Mouse (Mus musculus): ENCODE measurements at regions not wholly inside any gene's neighbourhood (a gene's known extent, or its start where the extent isn't known, plus 50 kb on each side); places are given as distances from the start of the nearest gene placed in this dataset.

GRCm38 (mm10) chr8:34542361-34543038 lies 431.0 kb upstream of the Gm10131 start:
- DNase-seq: no peak

GRCm38 (mm10) chr8:34539232-34539631 lies 427.7 kb upstream of the Gm10131 start:
- no peak for DNase-seq

- no peak for DNase-seq
These were observed 423.9 kb upstream of the Gm10131 start for GRCm38 (mm10) chr8:34535434-34535833.

- no peak for DNase-seq
These were observed 421.9 kb upstream of the Gm10131 start for GRCm38 (mm10) chr8:34533421-34533820.

DNA sequence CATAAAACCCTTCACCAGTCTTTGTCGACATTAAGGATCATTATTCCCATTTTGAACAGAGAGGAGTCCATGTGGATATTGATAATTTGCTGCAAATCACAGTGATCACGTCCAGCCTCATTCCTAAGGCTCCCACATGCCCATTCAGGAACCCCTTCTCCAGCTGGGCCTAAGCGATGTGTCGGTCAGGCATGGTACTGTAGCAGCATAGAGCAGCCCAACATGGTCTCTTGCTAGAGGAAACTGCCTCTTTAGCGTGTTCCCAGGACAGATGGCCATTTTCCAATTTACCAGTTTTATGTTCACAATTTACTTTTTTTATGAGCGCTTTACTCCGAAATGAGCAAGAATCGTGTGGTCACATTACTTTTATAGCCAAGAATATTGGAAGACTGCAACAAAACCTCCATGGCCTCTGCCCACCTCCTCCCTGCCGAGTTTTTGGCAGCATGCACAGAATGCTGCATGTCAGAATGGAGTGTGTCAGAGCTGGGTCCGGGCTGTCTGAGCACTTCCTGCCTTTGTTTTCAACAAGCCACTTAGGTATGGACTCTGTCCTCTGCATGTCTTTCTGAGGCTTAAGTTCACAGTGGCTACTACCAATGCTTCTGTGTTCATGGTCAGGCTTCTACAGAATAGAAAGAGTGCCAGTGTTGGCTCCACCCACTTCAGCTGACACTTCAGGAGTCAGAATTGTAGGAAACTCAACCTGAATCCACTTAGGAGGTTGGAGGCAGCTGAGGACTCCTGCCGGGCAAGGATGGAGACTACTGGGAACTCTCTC lies 419.6 kb upstream of the Gm10131 start:
- peak; percentile 35 for DNase-seq

DNA sequence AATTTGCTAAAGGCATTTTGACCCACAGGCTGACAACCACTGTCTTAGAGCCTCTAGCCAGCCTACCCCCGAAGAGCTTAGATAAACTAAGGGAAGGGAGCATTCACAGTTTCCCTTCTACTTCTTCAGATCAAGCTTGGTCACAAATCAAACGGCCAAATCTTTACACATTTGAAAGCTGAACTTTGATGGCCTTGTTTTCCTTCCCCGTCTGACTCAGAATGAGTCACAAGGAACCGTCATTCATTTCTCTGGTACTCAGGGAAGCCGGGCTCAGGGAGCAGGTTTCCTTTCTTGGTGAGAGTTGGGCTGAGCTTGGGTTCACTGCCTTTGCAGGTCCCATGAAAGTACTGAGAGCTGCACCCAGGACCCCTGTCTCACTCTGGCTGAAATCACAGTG lies 418.5 kb upstream of the Gm10131 start:
- DNase-seq: no peak

GRCm38 (mm10) chr8:34529452-34529851 lies 417.9 kb upstream of the Gm10131 start:
- DNase-seq: no peak

DNA sequence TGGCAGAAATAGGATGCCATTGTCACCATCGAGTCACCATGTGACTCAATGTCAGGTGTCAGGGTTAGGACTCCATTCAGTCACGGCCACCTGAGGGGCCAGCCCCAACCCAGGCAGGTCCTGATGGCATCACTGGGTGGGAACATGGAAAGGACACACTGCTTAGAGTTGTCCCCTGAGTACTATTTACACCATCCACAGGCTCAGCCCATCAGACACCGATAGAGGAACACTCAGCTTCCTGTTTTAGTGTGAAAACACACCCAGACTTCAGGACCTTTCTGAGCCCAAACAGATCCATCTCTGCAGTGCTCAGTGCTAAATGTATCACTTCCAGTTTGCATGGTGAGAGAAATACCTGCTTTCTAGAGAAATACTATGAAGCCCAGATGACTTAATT lies 416.7 kb upstream of the Gm10131 start:
- DNase-seq: no peak

- no peak for DNase-seq
These were observed 413.7 kb upstream of the Gm10131 start for GRCm38 (mm10) chr8:34525231-34525630.

GRCm38 (mm10) chr8:34523849-34524248 lies 412.3 kb upstream of the Gm10131 start:
- no peak for DNase-seq

GRCm38 (mm10) chr8:34521316-34521715 lies 409.8 kb upstream of the Gm10131 start:
- DNase-seq: no peak

DNA sequence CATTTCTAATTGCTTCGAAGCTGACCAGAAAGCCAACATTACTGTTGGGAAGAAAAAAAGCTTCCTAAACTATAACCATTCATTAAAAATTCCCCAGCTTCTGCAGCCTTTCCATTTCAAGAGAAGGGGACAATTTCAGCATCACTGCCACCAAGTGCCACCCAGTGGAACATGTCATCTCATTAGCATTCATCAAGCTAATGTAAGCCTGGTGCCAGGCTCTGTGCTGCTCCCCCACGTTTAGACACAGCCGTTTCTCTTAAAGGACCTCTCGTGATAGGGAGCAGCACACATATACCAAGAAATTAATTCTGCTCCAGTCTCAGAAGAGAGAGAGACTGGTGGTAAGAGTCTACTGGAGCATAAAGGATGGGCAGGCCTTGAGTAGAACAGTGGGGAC lies 409.1 kb upstream of the Gm10131 start:
- no peak for DNase-seq

GRCm38 (mm10) chr8:34513459-34514090 lies 402.0 kb upstream of the Gm10131 start:
- no peak for DNase-seq

DNA sequence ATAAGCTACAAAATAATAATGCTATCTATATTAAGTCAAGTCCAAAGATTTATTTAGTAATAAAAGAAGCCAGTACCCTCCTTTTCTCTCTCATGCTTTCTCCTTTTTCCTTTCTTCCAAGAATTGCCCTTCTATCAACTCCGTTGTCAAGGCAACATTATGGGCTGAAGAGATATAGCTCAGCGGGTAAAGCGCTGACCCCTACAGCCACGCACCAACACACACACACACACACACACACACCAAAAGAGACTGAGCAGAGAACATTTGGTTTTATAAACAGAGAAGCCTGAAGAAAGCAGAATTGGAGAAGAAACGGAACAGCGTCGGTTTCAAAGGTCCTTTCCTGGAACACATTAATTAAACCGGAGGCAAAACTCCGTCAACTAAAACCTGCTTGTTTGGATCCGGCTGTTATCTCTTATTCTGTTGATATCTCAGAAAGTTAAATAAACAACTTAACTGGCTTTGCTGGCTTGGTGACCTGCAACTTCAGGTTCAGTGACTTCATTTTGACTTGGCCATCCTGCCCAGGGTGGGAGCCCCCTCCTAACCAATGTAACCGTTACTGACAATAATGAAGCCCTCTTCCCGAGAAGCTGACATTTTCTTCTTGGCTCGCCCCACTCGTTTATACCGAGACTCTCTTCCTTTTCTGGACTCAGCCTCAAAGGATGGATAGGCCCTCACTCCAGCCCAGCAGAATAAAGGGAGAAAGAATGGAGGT lies 394.5 kb upstream of the Gm10131 start:
- DNase-seq: peak; percentile 12

- DNase-seq: no peak
These were observed 393.6 kb upstream of the Gm10131 start for GRCm38 (mm10) chr8:34505102-34505501.

DNA sequence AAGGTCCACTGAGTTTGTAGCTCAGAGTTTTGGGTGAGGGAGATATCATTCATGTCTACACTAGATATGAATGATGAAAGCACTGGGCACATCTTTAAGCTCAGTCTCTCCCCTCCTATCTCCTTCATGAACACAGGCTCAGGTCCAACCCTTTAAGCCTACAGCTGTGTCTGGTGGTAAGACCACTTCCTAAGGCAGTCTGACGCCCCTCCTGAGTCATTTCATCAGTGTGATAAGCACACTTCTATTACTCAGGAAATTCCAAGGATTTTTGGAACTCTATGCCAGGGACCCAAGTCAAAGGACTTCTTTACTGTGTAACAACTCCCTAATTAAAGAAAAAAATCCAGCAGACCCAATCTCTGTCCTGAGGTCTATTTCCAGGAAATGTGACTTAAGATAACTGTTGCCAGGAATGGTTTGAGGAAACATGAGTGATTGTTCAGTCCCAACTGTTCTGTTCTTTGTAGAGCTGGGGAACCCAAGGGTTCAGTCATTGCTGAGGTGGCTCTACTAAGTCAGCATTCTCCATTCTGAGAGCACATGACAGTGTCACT lies 391.1 kb upstream of the Gm10131 start:
- no peak for DNase-seq

DNA sequence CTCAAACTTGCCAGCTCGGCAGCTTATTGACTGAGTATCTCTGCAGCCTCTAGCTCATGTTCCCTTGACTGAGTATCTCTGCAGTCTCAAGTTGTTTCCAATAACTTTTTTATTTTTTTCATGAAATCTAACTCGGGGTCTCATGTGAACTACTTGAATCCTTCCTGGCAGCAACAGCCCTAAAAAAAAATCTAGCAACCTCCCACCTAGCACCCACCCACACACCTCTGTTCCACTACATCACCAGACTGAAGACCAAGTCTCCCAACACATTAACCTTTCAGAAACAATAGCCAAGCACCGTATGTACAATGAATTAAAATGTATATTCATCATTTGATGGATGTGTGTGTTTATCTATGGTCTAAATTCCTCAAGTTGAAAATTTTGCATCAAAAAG lies 387.7 kb upstream of the Gm10131 start:
- DNase-seq: no peak

GRCm38 (mm10) chr8:34496751-34497150 lies 385.2 kb upstream of the Gm10131 start:
- DNase-seq: no peak

GRCm38 (mm10) chr8:34495974-34496373 lies 384.4 kb upstream of the Gm10131 start:
- no peak for DNase-seq

GRCm38 (mm10) chr8:34488746-34489400 lies 377.3 kb upstream of the Gm10131 start:
- DNase-seq: no peak

DNA sequence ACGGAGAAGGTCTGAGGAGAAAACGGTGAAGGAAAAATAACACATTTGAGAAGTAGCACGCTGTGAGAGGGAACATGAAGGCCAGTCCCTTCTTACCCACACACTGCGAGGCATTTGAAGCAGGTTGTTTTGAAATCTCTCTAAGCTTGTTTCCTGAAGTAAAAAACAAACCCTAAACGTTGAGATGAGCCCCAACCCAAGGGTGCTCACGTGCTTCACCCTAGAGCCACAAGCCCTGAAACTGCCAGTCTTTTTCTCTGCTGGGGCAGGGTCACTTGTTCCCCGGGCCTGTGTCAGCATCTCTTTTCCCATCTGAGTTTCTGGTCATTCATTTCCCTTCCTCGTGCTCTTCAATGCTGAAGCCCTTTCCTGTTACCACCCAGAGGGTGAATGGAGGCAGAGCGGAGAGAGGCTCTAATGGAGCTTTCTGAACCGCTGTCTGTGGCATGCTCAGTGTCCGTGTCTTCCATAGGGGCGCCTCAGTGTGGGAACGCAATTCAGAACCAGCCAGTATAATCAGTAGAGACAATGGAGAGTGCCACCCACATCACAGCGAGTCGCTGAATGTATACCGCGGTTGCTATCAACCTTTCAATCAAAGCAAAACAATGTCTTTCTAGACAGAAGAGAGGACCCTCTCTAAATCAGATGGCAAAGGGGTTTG lies 375.0 kb upstream of the Gm10131 start:
- no peak for DNase-seq

GRCm38 (mm10) chr8:34485905-34486304 lies 374.4 kb upstream of the Gm10131 start:
- DNase-seq: no peak

Measured in kidney, postnatal 10 days (tissue).